Mouse (Mus musculus): ENCODE measurements around the gene Rnf24. TPM values are rescaled to one million over a fixed set of nuclear protein-coding genes. Genes with fewer than 3 reads are reported as not detected.

Rnf24 gene
- polyA plus RNA-seq, 1 experiment: 1.2 TPM

DNA sequence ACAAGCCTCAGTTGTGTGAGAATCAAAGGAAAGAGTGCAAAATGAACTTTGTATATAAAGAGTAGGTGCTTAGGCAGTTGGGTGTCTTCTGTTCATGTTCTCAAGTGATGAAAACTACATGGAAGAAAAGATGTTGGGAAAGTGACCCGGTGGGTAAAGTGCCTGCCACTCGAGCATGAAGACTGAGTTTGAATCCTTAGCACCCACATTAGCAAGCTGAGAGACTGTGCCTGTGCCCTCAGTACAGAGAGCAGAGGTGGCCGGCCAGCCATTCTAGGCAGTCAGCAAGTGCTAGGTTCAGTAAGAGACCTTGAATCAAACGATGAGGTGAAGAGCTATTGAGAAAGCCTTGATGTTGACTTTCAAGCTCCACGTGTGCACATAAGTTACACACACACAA is 76.0 kb downstream of the Rnf24 start:
- DNase-seq (ENCODE audit: low read depth in 1 of 2, low spot score in 2 of 2): no peak
- H3K27ac ChIP-seq (ENCODE audit: insufficient read depth, low read length): no peak overlapping the region
- 93% methylated on average over 5 of the region's 5 CpGs for WGBS
- peaks cover 34% of the 10 kb centered on the region for H3K36me3 ChIP-seq (ENCODE audit: control insufficient read depth, insufficient read depth, low read length)
- no peak overlapping the region for H3K4me3 ChIP-seq (ENCODE audit: extremely low read depth, insufficient read depth, insufficient read length)
- no peaks in the 10 kb centered on the region for H3K4me1 ChIP-seq (ENCODE audit: control insufficient read depth, insufficient read depth, insufficient read length)
- no peaks in the 10 kb centered on the region for H3K27me3 ChIP-seq (ENCODE audit: control insufficient read depth, insufficient read depth, low read length)
- TF ChIP-seq POLR2A (IDR thresholded peaks at IDR 0.05; ENCODE audit: low read depth, low read length) (no peak), CTCF (IDR thresholded peaks at IDR 0.05; ENCODE audit: extremely low read depth, insufficient read depth, insufficient read length, insufficient replicate concordance) (no peak)

DNA sequence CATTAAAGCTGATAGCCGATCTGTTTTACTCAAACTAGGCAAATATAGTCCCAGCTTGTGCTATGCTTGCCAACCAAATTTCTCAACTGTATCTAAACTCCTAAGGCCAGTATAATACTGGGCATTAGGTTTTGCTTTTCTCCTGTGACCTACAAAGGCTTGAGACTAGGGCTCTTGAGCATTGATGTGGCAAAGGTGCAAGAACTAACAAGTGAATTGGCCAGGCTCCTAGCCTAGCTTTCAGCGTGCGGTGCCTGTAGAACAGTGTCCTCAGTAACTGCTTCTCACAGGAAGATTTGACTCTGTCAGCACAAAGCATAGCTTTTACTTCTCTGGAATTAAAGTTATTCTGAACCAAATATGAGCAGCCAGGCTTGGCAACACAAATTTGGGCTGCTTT is 77.2 kb downstream of the Rnf24 start:
- H3K27ac ChIP-seq (ENCODE audit: insufficient read depth, low read length): no peak overlapping the region
- peaks cover 30% of the 10 kb centered on the region for H3K36me3 ChIP-seq (ENCODE audit: control insufficient read depth, insufficient read depth, low read length)
- 95% methylated on average over 3 of the region's 3 CpGs for WGBS
- no peak for DNase-seq (ENCODE audit: low read depth in 1 of 2, low spot score in 2 of 2)
- H3K4me3 ChIP-seq (ENCODE audit: extremely low read depth, insufficient read depth, insufficient read length): no peak overlapping the region
- H3K4me1 ChIP-seq (ENCODE audit: control insufficient read depth, insufficient read depth, insufficient read length): no peaks in the 10 kb centered on the region
- TF ChIP-seq POLR2A (IDR thresholded peaks at IDR 0.05; ENCODE audit: low read depth, low read length): no peak
- TF ChIP-seq CTCF (IDR thresholded peaks at IDR 0.05; ENCODE audit: extremely low read depth, insufficient read depth, insufficient read length, insufficient replicate concordance): no peak
- no peaks in the 10 kb centered on the region for H3K27me3 ChIP-seq (ENCODE audit: control insufficient read depth, insufficient read depth, low read length)

DNA sequence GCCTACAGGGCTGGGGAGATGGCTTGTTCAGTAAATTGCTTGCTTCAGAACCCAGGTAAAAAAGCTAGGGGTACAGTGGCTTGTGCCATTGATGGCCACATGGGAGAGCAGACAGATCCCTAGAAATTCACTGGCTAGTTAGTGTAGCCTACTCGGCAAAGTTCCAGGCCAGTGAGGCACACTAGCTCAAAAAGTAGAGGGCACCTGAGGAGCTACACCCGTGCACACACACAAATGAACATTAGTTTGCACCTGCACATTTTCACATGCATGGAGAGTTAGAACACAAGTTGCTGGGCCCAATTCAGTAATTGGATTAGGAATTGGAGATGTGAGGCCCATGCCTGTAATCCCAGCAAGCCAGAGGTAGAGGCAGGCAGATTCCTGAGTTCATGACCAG is 87.6 kb downstream of the Rnf24 start:
- no peak for DNase-seq (ENCODE audit: low read depth in 1 of 2, low spot score in 2 of 2)
- Histone ChIP-seq H3K27me3 (ENCODE audit: control insufficient read depth, insufficient read depth, low read length) (no peaks in the 10 kb centered on the region), H3K4me3 (ENCODE audit: extremely low read depth, insufficient read depth, insufficient read length) (no peak overlapping the region), H3K36me3 (ENCODE audit: control insufficient read depth, insufficient read depth, low read length) (no peaks in the 10 kb centered on the region), H3K4me1 (ENCODE audit: control insufficient read depth, insufficient read depth, insufficient read length) (peaks cover 2% of the 10 kb centered on the region; the same call in 1 of the 2 replicates), H3K27ac (ENCODE audit: insufficient read depth, low read length) (no peak overlapping the region)
- 81% methylated on average over 2 of the region's 2 CpGs for WGBS
- TF ChIP-seq CTCF (IDR thresholded peaks at IDR 0.05; ENCODE audit: extremely low read depth, insufficient read depth, insufficient read length, insufficient replicate concordance) (no peak), POLR2A (IDR thresholded peaks at IDR 0.05; ENCODE audit: low read depth, low read length) (no peak)

DNA sequence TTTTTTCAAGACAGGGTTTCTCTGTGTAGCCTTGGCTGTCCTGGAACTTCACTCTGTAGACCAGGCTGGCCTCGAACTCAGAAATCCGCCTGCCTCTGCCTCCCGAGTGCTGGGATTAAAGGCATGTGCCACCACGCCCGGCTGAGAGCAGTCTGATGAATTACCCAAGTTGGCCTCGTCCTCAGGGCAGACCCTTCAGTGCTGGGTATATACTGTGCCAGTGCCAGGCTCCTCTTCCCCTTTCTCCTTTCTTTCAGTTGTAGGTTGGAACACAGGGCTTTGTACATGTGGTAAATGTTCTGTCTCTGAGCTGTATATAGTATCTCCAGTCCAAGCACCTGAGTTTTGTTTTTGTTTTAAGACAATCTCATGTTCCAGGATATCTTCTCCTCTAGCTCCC is 88.7 kb downstream of the Rnf24 start:
- H3K27me3 ChIP-seq (ENCODE audit: control insufficient read depth, insufficient read depth, low read length): no peaks in the 10 kb centered on the region
- 43% methylated on average over 6 of the region's 6 CpGs for WGBS
- no peaks in the 10 kb centered on the region for H3K36me3 ChIP-seq (ENCODE audit: control insufficient read depth, insufficient read depth, low read length)
- no peak overlapping the region for H3K4me3 ChIP-seq (ENCODE audit: extremely low read depth, insufficient read depth, insufficient read length)
- DNase-seq (ENCODE audit: low read depth in 1 of 2, low spot score in 2 of 2): no peak
- TF ChIP-seq CTCF (IDR thresholded peaks at IDR 0.05; ENCODE audit: extremely low read depth, insufficient read depth, insufficient read length, insufficient replicate concordance) (no peak), POLR2A (IDR thresholded peaks at IDR 0.05; ENCODE audit: low read depth, low read length) (no peak)
- no peak overlapping the region for H3K27ac ChIP-seq (ENCODE audit: insufficient read depth, low read length)
- H3K4me1 ChIP-seq (ENCODE audit: control insufficient read depth, insufficient read depth, insufficient read length): peaks cover 2% of the 10 kb centered on the region; the same call in 1 of the 2 replicates

DNA sequence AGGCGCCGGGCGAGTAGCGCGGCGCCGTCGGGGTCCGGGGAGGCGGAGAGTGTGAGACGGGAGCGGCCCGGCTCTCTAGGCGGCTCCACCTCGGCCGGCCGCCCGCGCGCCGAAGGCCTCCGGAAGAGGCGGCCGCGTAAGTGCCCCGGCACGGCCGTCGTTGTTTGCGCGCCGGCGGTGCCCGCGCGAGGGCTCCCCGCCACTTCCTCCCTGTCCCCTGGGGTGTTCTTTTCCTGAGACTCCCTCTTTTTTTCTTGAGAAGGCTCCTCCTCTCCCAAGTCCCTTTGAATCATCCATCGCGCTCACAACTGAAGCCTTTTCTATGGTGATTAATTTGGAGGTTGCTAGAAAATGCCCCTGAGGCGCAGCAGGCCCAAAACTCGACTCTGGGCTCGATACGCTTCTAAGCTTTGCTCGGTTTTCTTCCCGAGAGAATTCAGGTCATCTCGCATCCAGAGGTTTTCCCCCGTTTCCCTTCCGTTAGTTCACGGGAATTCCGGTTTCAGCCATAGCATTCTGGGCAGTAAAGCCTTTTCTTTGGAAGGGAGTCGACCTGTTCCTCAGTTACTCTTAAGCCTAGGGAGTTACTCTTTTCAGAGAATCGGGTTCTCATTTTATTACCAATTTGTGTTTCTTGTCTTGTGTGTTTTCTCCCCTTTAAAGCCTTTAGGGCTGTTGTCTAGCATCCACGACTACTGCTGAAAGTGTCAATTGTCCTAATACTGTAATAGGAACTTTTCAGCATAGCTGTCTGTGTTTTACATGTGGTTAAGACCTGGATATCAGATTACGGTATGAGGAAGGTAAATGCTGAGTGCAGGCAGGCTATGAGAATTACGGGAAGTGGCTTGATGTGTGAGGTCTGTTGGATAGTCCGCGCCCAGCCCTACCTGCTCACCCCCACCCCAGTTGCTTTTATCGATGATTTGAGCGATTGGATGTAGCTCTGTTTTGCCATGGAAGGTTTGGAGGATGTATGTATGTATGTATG is 89.7 kb downstream of the Rnf24 start:
- DNase-seq (ENCODE audit: low read depth in 1 of 2, low spot score in 2 of 2): no peak
- Histone ChIP-seq H3K4me1 (ENCODE audit: control insufficient read depth, insufficient read depth, insufficient read length) (0 out of 2 replicates have a peak, but pooled peaks cover 2% of the 10 kb centered on the region), H3K4me3 (ENCODE audit: extremely low read depth, insufficient read depth, insufficient read length) (peak overlapping the region; percentile 80), H3K27ac (ENCODE audit: insufficient read depth, low read length) (peak overlapping the region; percentile 98), H3K36me3 (ENCODE audit: control insufficient read depth, insufficient read depth, low read length) (no peaks in the 10 kb centered on the region), H3K27me3 (ENCODE audit: control insufficient read depth, insufficient read depth, low read length) (no peaks in the 10 kb centered on the region)
- TF ChIP-seq CTCF (IDR thresholded peaks at IDR 0.05; ENCODE audit: extremely low read depth, insufficient read depth, insufficient read length, insufficient replicate concordance): no peak
- TF ChIP-seq POLR2A (IDR thresholded peaks at IDR 0.05; ENCODE audit: low read depth, low read length): no peak
- WGBS: 1% methylated on average over 59 of the region's 59 CpGs

DNA sequence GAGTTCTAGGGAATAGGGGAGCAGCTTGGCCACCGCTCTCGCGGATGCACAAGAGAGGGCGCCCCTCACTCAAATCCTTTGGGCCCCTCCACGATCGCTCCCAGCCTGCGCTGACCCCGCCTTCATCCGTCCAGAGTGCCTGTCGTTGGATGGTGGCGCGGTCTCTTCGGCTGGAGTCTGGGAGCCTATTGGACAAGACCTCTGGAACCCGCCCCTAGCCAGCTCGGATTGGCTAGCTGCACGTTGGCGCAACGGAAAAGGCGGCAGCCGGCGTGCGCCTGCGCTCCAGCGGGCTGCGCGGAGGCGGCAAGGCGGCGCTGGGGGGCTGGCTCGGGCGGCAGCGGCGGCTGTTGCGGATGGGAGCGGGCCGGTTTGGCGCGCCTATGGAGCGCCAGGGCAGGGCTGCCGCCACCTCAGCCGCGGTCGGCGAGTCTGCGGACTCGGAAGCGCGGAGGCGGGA is 90.4 kb downstream of the Rnf24 start, which contains the start of gene Pank2:
Gene Pank2 (plus strand): TSS at position 283 of the 460 bp plus-strand sequence.
- DNase-seq (ENCODE audit: low read depth in 1 of 2, low spot score in 2 of 2): peak; percentile 90 to 98
- peak within 1 kb of the TSS; percentile 98 for H3K27ac ChIP-seq (ENCODE audit: insufficient read depth, low read length)
- H3K4me1 ChIP-seq (ENCODE audit: control insufficient read depth, insufficient read depth, insufficient read length): 0 out of 2 replicates have a peak, but pooled peaks cover 2% of the 10 kb centered on the region
- WGBS: under 1% methylated on average over 47 of the region's 49 CpGs
- H3K27me3 ChIP-seq (ENCODE audit: control insufficient read depth, insufficient read depth, low read length): no peaks in the 10 kb centered on the region
- no peaks in the 10 kb centered on the region for H3K36me3 ChIP-seq (ENCODE audit: control insufficient read depth, insufficient read depth, low read length)
- peak within 1 kb of the TSS; percentile 80 for H3K4me3 ChIP-seq (ENCODE audit: extremely low read depth, insufficient read depth, insufficient read length)
- TF ChIP-seq POLR2A (IDR thresholded peaks at IDR 0.05; ENCODE audit: low read depth, low read length) (peak; percentile 68), CTCF (IDR thresholded peaks at IDR 0.05; ENCODE audit: extremely low read depth, insufficient read depth, insufficient read length, insufficient replicate concordance) (no peak)

All from spleen, adult 2 months (tissue).